Mouse (Mus musculus) testis, postnatal 14 days (tissue): ENCODE measurements around the gene Eid3.

Experiments
- DNase-seq: peaks from one replicate; pipeline ENCODE4 v3.0.0; 2021; ENCODE audit warnings: low spot score

Gene Eid3

DNA sequence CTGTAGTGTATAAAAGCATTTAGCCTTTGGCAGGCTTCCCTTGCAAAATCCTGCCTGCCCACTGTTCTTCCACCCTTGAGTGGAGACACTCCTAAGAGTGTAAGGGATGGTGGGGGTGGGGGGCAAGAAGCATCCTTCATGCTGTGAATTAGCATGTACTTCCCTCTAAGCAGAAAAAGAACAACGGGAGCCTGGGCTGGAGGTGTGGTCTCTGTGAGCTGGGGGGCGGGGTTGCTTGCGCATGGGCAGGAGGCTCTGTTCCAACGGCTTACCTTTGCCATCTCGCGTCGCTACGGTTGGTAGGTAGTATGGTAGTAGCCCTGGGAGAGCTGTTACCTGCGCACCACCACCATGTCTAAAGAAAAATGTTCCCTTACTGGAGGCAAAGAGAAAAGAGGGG lies at the start of gene Eid3:
Gene Eid3 (plus strand): TSS at position 271 of the 400 bp plus-strand sequence.
- peak; percentile 57 for DNase-seq

- DNase-seq: no peak
Observed at GRCm38 (mm10) chr10:82817514-82817913, 48.9 kb upstream of the Eid3 start.

- no peak for DNase-seq
Observed at GRCm38 (mm10) chr10:82817936-82818335, 48.5 kb upstream of the Eid3 start.

GRCm38 (mm10) chr10:82818661-82819060 lies 47.8 kb upstream of the Eid3 start:
- DNase-seq: no peak

DNA sequence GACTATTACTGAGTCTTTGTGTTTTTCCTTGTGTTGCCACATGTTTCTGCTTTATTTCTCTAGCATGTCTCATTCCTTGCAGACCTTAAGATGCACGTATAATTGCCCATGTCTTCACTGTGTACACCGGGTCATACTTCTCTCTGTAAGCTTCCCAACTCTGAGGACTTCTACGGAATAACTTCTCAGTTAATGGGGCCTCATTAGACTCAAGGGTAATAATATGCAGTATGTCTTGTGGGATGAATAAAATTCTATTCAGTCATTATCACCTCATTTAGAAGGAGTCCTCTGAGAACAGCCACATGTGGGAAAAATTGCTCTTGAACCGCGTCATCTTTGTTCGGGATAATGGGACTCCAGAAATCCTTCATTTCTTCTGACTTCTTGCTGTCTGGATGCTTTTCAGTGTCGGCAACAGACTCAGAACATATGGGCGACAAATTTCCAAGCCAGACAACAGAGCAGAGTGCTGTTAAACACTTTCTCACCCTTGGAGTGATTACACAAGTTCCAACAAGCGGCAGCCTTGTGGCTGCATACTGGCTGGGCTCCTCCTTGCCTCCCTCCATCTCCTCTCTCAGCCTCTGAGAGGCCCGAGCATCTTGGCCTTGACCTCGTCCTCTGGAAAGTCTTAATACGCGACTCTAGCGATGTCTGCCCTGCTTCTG lies 43.2 kb upstream of the Eid3 start:
- no peak for DNase-seq

DNA sequence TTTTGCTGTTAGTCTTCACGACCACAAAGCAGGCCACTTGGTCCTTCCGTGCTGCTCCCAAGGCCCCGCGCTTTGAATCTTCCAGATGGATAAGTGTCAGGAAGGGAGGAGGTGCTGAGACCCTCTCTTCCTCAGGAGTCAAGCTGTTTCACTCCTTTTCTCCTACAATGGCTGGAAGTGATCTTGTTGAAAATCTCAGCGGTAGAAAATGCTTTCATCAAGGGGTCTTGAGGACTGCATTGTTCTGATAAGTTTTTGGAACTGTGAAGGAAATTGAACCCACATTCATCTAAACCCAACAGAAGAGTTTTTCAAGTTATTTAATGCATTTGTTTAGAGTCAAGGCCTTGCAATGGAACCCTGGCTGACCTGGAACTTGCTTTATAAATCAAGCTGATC lies 42.6 kb upstream of the Eid3 start:
- no peak for DNase-seq

GRCm38 (mm10) chr10:82824541-82824940 lies 41.9 kb upstream of the Eid3 start:
- no peak for DNase-seq

GRCm38 (mm10) chr10:82826516-82826915 lies 39.9 kb upstream of the Eid3 start:
- no peak for DNase-seq

DNA sequence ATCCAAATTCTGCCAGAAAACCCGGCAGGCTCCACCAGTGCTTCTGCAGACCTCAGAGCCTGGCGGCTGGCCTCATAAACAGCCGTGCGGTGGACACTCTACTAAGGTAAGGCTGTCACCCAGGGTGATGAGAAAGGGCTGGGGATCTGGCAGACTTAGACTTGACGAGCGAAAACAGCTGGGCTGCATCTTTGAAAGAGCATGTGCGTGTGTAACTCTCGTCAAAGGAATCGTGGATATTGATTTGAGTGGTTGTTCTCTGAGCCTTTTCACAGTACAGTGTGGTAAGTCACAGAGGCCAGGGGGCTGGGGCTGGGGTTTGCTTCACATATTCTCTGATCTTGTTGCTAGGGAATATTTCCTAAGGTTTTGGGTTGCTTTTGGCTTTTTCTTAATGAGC lies 32.5 kb upstream of the Eid3 start, which contains the start of gene Txnrd1:
Gene Txnrd1 (plus strand): TSS at position 26 of the 400 bp plus-strand sequence.
- DNase-seq: no peak

DNA sequence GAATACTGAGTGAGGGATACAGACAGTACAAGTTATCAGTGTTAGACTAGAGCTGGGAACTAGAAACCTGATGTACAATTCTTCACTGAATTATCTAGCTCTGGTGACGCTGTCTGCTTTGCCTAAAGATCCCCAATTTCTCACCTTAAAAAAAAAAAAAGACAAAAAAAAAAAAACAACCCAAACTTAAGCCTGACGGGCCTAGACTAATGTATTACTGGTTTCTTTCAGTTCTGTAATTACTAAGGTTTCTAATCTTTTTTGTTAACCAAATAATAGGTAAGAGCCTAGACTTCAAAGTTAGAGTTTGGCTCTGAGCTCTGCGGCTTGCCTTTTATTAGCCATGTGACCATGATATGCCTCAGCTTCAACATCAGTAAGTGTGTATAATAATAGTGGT lies 30.5 kb upstream of the Eid3 start:
- no peak for DNase-seq

DNA sequence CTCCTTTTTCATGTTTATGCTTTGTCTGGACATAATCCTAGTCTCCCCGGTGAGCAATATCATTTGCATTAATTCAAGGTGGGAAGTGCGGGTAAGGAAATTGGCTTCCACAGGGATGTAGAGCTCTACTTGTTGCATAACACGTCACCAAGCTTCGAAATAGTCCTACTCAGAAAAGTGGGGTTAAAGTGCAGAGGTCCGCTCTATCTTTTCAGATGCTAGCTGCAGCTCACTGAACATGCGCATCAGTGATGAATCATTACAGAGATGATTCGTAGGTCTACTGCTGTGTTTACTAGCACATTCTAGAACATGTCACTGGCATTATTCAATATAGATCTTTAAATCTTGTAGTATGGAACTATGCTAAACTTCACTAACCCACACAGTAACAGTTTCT lies 28.0 kb upstream of the Eid3 start:
- DNase-seq: no peak

DNA sequence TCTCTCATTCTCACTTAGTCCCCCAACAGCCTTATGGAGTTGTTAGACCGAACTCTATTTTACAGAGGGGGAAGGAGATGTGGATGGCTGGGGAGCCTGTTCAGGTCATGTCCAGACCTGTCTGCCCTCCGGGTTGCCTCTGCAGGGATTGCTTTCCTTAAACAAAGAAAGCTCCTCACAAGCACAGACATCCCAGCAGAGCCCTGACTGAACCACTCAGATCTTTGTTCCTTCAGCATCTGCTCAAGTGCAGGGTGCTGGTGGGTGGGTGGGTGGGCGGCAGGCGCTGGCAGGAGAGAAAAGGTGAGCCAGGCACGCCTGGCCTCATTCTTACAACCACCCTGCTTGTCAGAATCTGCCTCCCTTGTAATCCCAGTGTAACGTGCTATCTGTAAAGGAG lies 22.3 kb upstream of the Eid3 start:
- DNase-seq: no peak

GRCm38 (mm10) chr10:82844731-82845130 lies 21.7 kb upstream of the Eid3 start:
- no peak for DNase-seq

- no peak for DNase-seq
Observed at GRCm38 (mm10) chr10:82847821-82848459, 18.5 kb upstream of the Eid3 start.

- no peak for DNase-seq
Observed at GRCm38 (mm10) chr10:82849686-82850353, 16.6 kb upstream of the Eid3 start.

- DNase-seq: no peak
Observed at GRCm38 (mm10) chr10:82850354-82850752, 16.1 kb upstream of the Eid3 start.

- DNase-seq: no peak
Observed at GRCm38 (mm10) chr10:82851751-82852150, 14.7 kb upstream of the Eid3 start.

- peak; percentile 71 for DNase-seq
Observed at GRCm38 (mm10) chr10:82858032-82858680, 8.3 kb upstream of the Eid3 start.

GRCm38 (mm10) chr10:82858691-82859532 lies 7.5 kb upstream of the Eid3 start:
- peak; percentile 86 for DNase-seq

- no peak for DNase-seq
Observed at GRCm38 (mm10) chr10:82859533-82859915, 6.9 kb upstream of the Eid3 start.

GRCm38 (mm10) chr10:82860181-82860928 lies 6.1 kb upstream of the Eid3 start:
- DNase-seq: peak; percentile 59
